Mouse (Mus musculus) kidney, adult 2 months (tissue): ENCODE measurements around the gene Rcan2. TPM values are rescaled to one million over a fixed set of nuclear protein-coding genes. Genes with fewer than 3 reads are reported as not detected.

Experiments
- DNase-seq: peaks from one replicate; pipeline ENCODE4 v3.0.0; 2021
- H3K27ac ChIP-seq: fragments of 200-500 bp; 2 replicates; pipeline ENCODE4 v1.5.1; 2012; ENCODE audit warnings: low read depth, low read length, control low read depth, inconsistent platforms; ENCODE audit not compliant: insufficient read depth
- H3K27me3 ChIP-seq: fragments of 200-500 bp; replicated peaks from 2 replicates; pipeline ENCODE4 v1.6.1; 2012; ENCODE audit warnings: mild to moderate bottlenecking, moderate library complexity, low read length, inconsistent platforms; ENCODE audit not compliant: control insufficient read depth, insufficient read depth
- H3K36me3 ChIP-seq: fragments of 200-500 bp; 2 replicates; pipeline ENCODE4 v1.6.1; 2012; ENCODE audit warnings: mild to moderate bottlenecking, moderate library complexity, low read length, inconsistent platforms; ENCODE audit not compliant: control insufficient read depth, insufficient read depth
- H3K4me1 ChIP-seq: fragments of 200-500 bp; 2 replicates; pipeline ENCODE4 v1.6.1; 2011; ENCODE audit warnings: low read length; ENCODE audit not compliant: control insufficient read depth, insufficient read depth
- H3K4me3 ChIP-seq: fragments of 200-500 bp; 2 replicates; pipeline ENCODE4 v1.5.1; 2011; ENCODE audit warnings: mild to moderate bottlenecking, low read depth, low read length, control low read depth; ENCODE audit not compliant: insufficient read depth
- CTCF ChIP-seq: fragments of 200-500 bp; conservative IDR thresholded peaks from 2 replicates; pipeline ENCODE4 v1.5.1; 2011; ENCODE audit warnings: low read depth, mild to moderate bottlenecking, control low read depth, low read length, moderate library complexity, mixed read lengths; ENCODE audit not compliant: insufficient read depth, insufficient read length
- POLR2A ChIP-seq: fragments of 200-500 bp; IDR thresholded peaks from one replicate; pipeline ENCODE4 v1.6.1; 2011; ENCODE audit warnings: low read depth, low read length, control low read depth
- WGBS: fragments of 180-500 bp; shearing (Covaris S2); methylation state at CpG from one replicate; pipeline ENCODE4 v1.1.7; 2018; 5-methylcytosine and 5-hydroxymethylcytosine counted together
- polyA plus RNA-seq: library from polyadenylated mRNA; depleted of rRNA; stranded (reverse); fragments of >200 nt; gene quantifications from 2 replicates; pipeline ENCODE4 v1.2.3, GENCODE M21; 2012

Gene Rcan2
- polyA plus RNA-seq, 1 experiment = 18.3 TPM

GRCm38 (mm10) chr17:43855132-43855531, 54.0 kb downstream of the Rcan2 start:
- Histone ChIP-seq H3K36me3 (no peaks in the 10 kb centered on the region), H3K4me3 (no peak overlapping the region), H3K4me1 (no peaks in the 10 kb centered on the region), H3K27me3 (no peaks in the 10 kb centered on the region), H3K27ac (no peak overlapping the region)
- no peak for DNase-seq
- no peak for TF ChIP-seq CTCF
- TF ChIP-seq POLR2A = no peak
- WGBS = 82% methylated on average over 5 of the region's 5 CpGs

GRCm38 (mm10) chr17:43856081-43856480, 54.9 kb downstream of the Rcan2 start:
- 47% methylated on average over 4 of the region's 4 CpGs for WGBS

GRCm38 (mm10) chr17:43868808-43869207, 67.7 kb downstream of the Rcan2 start:
- 90% methylated on average over 9 of the region's 9 CpGs for WGBS
- Histone ChIP-seq H3K4me1 (no peaks in the 10 kb centered on the region), H3K36me3 (no peaks in the 10 kb centered on the region), H3K4me3 (no peak overlapping the region), H3K27ac (no peak overlapping the region), H3K27me3 (no peaks in the 10 kb centered on the region)
- TF ChIP-seq POLR2A (no peak), CTCF (no peak)
- DNase-seq = no peak

More at GRCm38 (mm10) chr17:43856081-43856480, 54.9 kb downstream of the Rcan2 start:
- DNase-seq = no peak
- no peak overlapping the region for H3K27ac ChIP-seq
- no peaks in the 10 kb centered on the region for H3K4me1 ChIP-seq
- no peak for TF ChIP-seq CTCF
- no peak for TF ChIP-seq POLR2A
- no peaks in the 10 kb centered on the region for H3K36me3 ChIP-seq
- H3K27me3 ChIP-seq = no peaks in the 10 kb centered on the region
- H3K4me3 ChIP-seq = no peak overlapping the region

- TF ChIP-seq POLR2A = no peak
- peak; percentile 86 for TF ChIP-seq CTCF
- Histone ChIP-seq H3K27ac (no peak overlapping the region), H3K27me3 (no peaks in the 10 kb centered on the region), H3K4me3 (no peak overlapping the region), H3K4me1 (no peaks in the 10 kb centered on the region), H3K36me3 (no peaks in the 10 kb centered on the region)
- WGBS = 13% methylated on average over 5 of the region's 5 CpGs
- DNase-seq = peak; percentile 65
Measured at GRCm38 (mm10) chr17:43869677-43870076, 68.5 kb downstream of the Rcan2 start.

GRCm38 (mm10) chr17:43874417-43874816, 73.3 kb downstream of the Rcan2 start:
- no peak overlapping the region for H3K4me3 ChIP-seq
- H3K27ac ChIP-seq = no peak overlapping the region
- no peaks in the 10 kb centered on the region for H3K36me3 ChIP-seq
- DNase-seq = no peak
- 78% methylated on average over 5 of the region's 5 CpGs for WGBS
- no peaks in the 10 kb centered on the region for H3K27me3 ChIP-seq
- no peaks in the 10 kb centered on the region for H3K4me1 ChIP-seq
- no peak for TF ChIP-seq CTCF
- TF ChIP-seq POLR2A = no peak

- H3K4me1 ChIP-seq = no peaks in the 10 kb centered on the region
- no peaks in the 10 kb centered on the region for H3K27me3 ChIP-seq
- no peaks in the 10 kb centered on the region for H3K36me3 ChIP-seq
- TF ChIP-seq CTCF (no peak), POLR2A (no peak)
- DNase-seq = no peak
- 38% methylated on average over 2 of the region's 2 CpGs for WGBS
- H3K27ac ChIP-seq = no peak overlapping the region
- H3K4me3 ChIP-seq = no peak overlapping the region
Measured at GRCm38 (mm10) chr17:43877425-43877824, 76.3 kb downstream of the Rcan2 start.

GRCm38 (mm10) chr17:43883016-43883415, 81.9 kb downstream of the Rcan2 start:
- Histone ChIP-seq H3K4me3 (no peak overlapping the region), H3K27ac (no peak overlapping the region), H3K36me3 (no peaks in the 10 kb centered on the region), H3K4me1 (no peaks in the 10 kb centered on the region), H3K27me3 (no peaks in the 10 kb centered on the region)
- DNase-seq = peak; percentile 31
- WGBS = 17% methylated on average over 1 of the region's 1 CpGs
- TF ChIP-seq POLR2A (no peak), CTCF (peak; percentile 41)

GRCm38 (mm10) chr17:43886262-43886661, 85.1 kb downstream of the Rcan2 start:
- H3K4me1 ChIP-seq = no peaks in the 10 kb centered on the region
- TF ChIP-seq POLR2A (no peak), CTCF (no peak)

More at GRCm38 (mm10) chr17:43886262-43886661, 85.1 kb downstream of the Rcan2 start:
- no peak overlapping the region for H3K4me3 ChIP-seq
- H3K27me3 ChIP-seq = no peaks in the 10 kb centered on the region
- no peaks in the 10 kb centered on the region for H3K36me3 ChIP-seq
- 45% methylated on average over 7 of the region's 7 CpGs for WGBS
- DNase-seq = no peak
- H3K27ac ChIP-seq = no peak overlapping the region
